Mouse (Mus musculus): ENCODE data around the gene Tbx18. TPM values are rescaled to one million over a fixed set of nuclear protein-coding genes. Genes with fewer than 3 reads are reported as not detected.

Tbx18 gene
- polyA plus RNA-seq, 1 experiment from 2014 or later = 5.4 TPM

- H3K9me3 ChIP-seq (ENCODE audit: control insufficient read depth, low read length) = no peaks in the 10 kb centered on the region
- no peak overlapping the region for H3K27ac ChIP-seq (ENCODE audit: low read depth, low read length)
- ATAC-seq (replicated peaks; ENCODE audit: low FRiP score) = peak; percentile 19; the same call in 1 of the 2 replicates
- H3K9ac ChIP-seq (ENCODE audit: low read length) = peak overlapping the region; percentile 44
- H3K4me3 ChIP-seq (ENCODE audit: low read depth, low read length) = peak overlapping the region; percentile 41
- peak overlapping the region; percentile 80 for H3K4me2 ChIP-seq (ENCODE audit: low read depth, low read length, severe bottlenecking)
- H3K4me1 ChIP-seq (replicated peaks; ENCODE audit: control insufficient read depth, insufficient read depth, low read length) = peaks cover 12% of the 10 kb centered on the region
- peak; percentile 74 for DNase-seq (ENCODE audit: low spot score)
- under 1% methylated on average over 75 of the region's 75 CpGs for WGBS
- no peaks in the 10 kb centered on the region for H3K36me3 ChIP-seq (ENCODE audit: control insufficient read depth, insufficient read depth, low read length)
- peaks cover 49% of the 10 kb centered on the region for H3K27me3 ChIP-seq (ENCODE audit: control insufficient read depth, insufficient read depth, low read length)
Measured at GRCm38 (mm10) chr9:87729316-87730270, 1.5 kb downstream of the Tbx18 start.

- no peak overlapping the region for H3K4me3 ChIP-seq (ENCODE audit: low read depth, low read length)
- no peak for ATAC-seq (replicated peaks; ENCODE audit: low FRiP score)
- H3K9me3 ChIP-seq (ENCODE audit: control insufficient read depth, low read length) = no peaks in the 10 kb centered on the region
- H3K27me3 ChIP-seq (ENCODE audit: control insufficient read depth, insufficient read depth, low read length) = peaks cover 49% of the 10 kb centered on the region
- DNase-seq (ENCODE audit: low spot score) = no peak
- H3K9ac ChIP-seq (ENCODE audit: low read length) = no peak overlapping the region
- H3K27ac ChIP-seq (ENCODE audit: low read depth, low read length) = no peak overlapping the region
- 12% methylated on average over 3 of the region's 3 CpGs for WGBS
- H3K36me3 ChIP-seq (ENCODE audit: control insufficient read depth, insufficient read depth, low read length) = no peaks in the 10 kb centered on the region
- peaks cover 12% of the 10 kb centered on the region for H3K4me1 ChIP-seq (replicated peaks; ENCODE audit: control insufficient read depth, insufficient read depth, low read length)
- no peak overlapping the region for H3K4me2 ChIP-seq (ENCODE audit: low read depth, low read length, severe bottlenecking)
Measured at GRCm38 (mm10) chr9:87728107-87728506, 3.0 kb downstream of the Tbx18 start.

GRCm38 (mm10) chr9:87727155-87727953, 3.7 kb downstream of the Tbx18 start:
- no peak for DNase-seq (ENCODE audit: low spot score)
- no peak overlapping the region for H3K27ac ChIP-seq (ENCODE audit: low read depth, low read length)
- no peak overlapping the region for H3K4me3 ChIP-seq (ENCODE audit: low read depth, low read length)
- ATAC-seq (replicated peaks; ENCODE audit: low FRiP score) = no peak
- H3K36me3 ChIP-seq (ENCODE audit: control insufficient read depth, insufficient read depth, low read length) = no peaks in the 10 kb centered on the region
- peaks cover 43% of the 10 kb centered on the region for H3K27me3 ChIP-seq (ENCODE audit: control insufficient read depth, insufficient read depth, low read length)
- no peak overlapping the region for H3K9ac ChIP-seq (ENCODE audit: low read length)
- no peaks in the 10 kb centered on the region for H3K9me3 ChIP-seq (ENCODE audit: control insufficient read depth, low read length)
- 6% methylated on average over 12 of the region's 12 CpGs for WGBS
- H3K4me2 ChIP-seq (ENCODE audit: low read depth, low read length, severe bottlenecking) = no peak overlapping the region
- peaks cover 12% of the 10 kb centered on the region for H3K4me1 ChIP-seq (replicated peaks; ENCODE audit: control insufficient read depth, insufficient read depth, low read length)

GRCm38 (mm10) chr9:87721793-87722192, 9.3 kb downstream of the Tbx18 start:
- no peak for DNase-seq (ENCODE audit: low spot score)
- no peak overlapping the region for H3K9ac ChIP-seq (ENCODE audit: low read length)
- H3K27me3 ChIP-seq (ENCODE audit: control insufficient read depth, insufficient read depth, low read length) = peaks cover 14% of the 10 kb centered on the region
- 32% methylated on average over 2 of the region's 2 CpGs for WGBS
- no peak overlapping the region for H3K4me3 ChIP-seq (ENCODE audit: low read depth, low read length)
- no peaks in the 10 kb centered on the region for H3K9me3 ChIP-seq (ENCODE audit: control insufficient read depth, low read length)
- no peaks in the 10 kb centered on the region for H3K36me3 ChIP-seq (ENCODE audit: control insufficient read depth, insufficient read depth, low read length)
- H3K4me1 ChIP-seq (replicated peaks; ENCODE audit: control insufficient read depth, insufficient read depth, low read length) = no peaks in the 10 kb centered on the region
- no peak overlapping the region for H3K27ac ChIP-seq (ENCODE audit: low read depth, low read length)
- no peak for ATAC-seq (replicated peaks; ENCODE audit: low FRiP score)
- no peak overlapping the region for H3K4me2 ChIP-seq (ENCODE audit: low read depth, low read length, severe bottlenecking)

- Histone ChIP-seq H3K36me3 (ENCODE audit: control insufficient read depth, insufficient read depth, low read length) (no peaks in the 10 kb centered on the region), H3K4me2 (ENCODE audit: low read depth, low read length, severe bottlenecking) (no peak overlapping the region), H3K9ac (ENCODE audit: low read length) (no peak overlapping the region), H3K27me3 (ENCODE audit: control insufficient read depth, insufficient read depth, low read length) (no peaks in the 10 kb centered on the region), H3K4me1 (replicated peaks; ENCODE audit: control insufficient read depth, insufficient read depth, low read length) (no peaks in the 10 kb centered on the region), H3K9me3 (ENCODE audit: control insufficient read depth, low read length) (no peaks in the 10 kb centered on the region), H3K27ac (ENCODE audit: low read depth, low read length) (no peak overlapping the region), H3K4me3 (ENCODE audit: low read depth, low read length) (no peak overlapping the region)
- DNase-seq (ENCODE audit: low spot score) (no peak), ATAC-seq (replicated peaks; ENCODE audit: low FRiP score) (no peak)
- WGBS = 77% methylated on average over 4 of the region's 4 CpGs
Measured at GRCm38 (mm10) chr9:87710360-87710759, 20.7 kb downstream of the Tbx18 start.

- no peaks in the 10 kb centered on the region for H3K4me1 ChIP-seq (replicated peaks; ENCODE audit: control insufficient read depth, insufficient read depth, low read length)
- no peak overlapping the region for H3K9ac ChIP-seq (ENCODE audit: low read length)
- no peaks in the 10 kb centered on the region for H3K9me3 ChIP-seq (ENCODE audit: control insufficient read depth, low read length)
- no peaks in the 10 kb centered on the region for H3K27me3 ChIP-seq (ENCODE audit: control insufficient read depth, insufficient read depth, low read length)
- ATAC-seq (replicated peaks; ENCODE audit: low FRiP score) = peak; percentile 75; the same call in 1 of the 2 replicates
- H3K36me3 ChIP-seq (ENCODE audit: control insufficient read depth, insufficient read depth, low read length) = no peaks in the 10 kb centered on the region
- no peak overlapping the region for H3K4me3 ChIP-seq (ENCODE audit: low read depth, low read length)
- H3K4me2 ChIP-seq (ENCODE audit: low read depth, low read length, severe bottlenecking) = no peak overlapping the region
- DNase-seq (ENCODE audit: low spot score) = peak; percentile 74
- H3K27ac ChIP-seq (ENCODE audit: low read depth, low read length) = no peak overlapping the region
Measured at GRCm38 (mm10) chr9:87708151-87708550, 22.9 kb downstream of the Tbx18 start.

- ATAC-seq (replicated peaks; ENCODE audit: low FRiP score) (no peak), DNase-seq (ENCODE audit: low spot score) (no peak)
- Histone ChIP-seq H3K4me2 (ENCODE audit: low read depth, low read length, severe bottlenecking) (no peak overlapping the region), H3K27ac (ENCODE audit: low read depth, low read length) (no peak overlapping the region), H3K9me3 (ENCODE audit: control insufficient read depth, low read length) (no peaks in the 10 kb centered on the region), H3K36me3 (ENCODE audit: control insufficient read depth, insufficient read depth, low read length) (no peaks in the 10 kb centered on the region), H3K4me3 (ENCODE audit: low read depth, low read length) (no peak overlapping the region), H3K27me3 (ENCODE audit: control insufficient read depth, insufficient read depth, low read length) (no peaks in the 10 kb centered on the region), H3K4me1 (replicated peaks; ENCODE audit: control insufficient read depth, insufficient read depth, low read length) (no peaks in the 10 kb centered on the region), H3K9ac (ENCODE audit: low read length) (no peak overlapping the region)
- 68% methylated on average over 2 of the region's 2 CpGs for whole genome bisulfite sequencing
Measured at GRCm38 (mm10) chr9:87702267-87702666, 28.8 kb downstream of the Tbx18 start.

GRCm38 (mm10) chr9:87686981-87687380, 44.1 kb downstream of the Tbx18 start:
- no peak overlapping the region for H3K4me2 ChIP-seq (ENCODE audit: low read depth, low read length, severe bottlenecking)
- WGBS = 94% methylated on average over 9 of the region's 9 CpGs
- H3K9me3 ChIP-seq (ENCODE audit: control insufficient read depth, low read length) = no peaks in the 10 kb centered on the region
- H3K27ac ChIP-seq (ENCODE audit: low read depth, low read length) = no peak overlapping the region
- no peak overlapping the region for H3K4me3 ChIP-seq (ENCODE audit: low read depth, low read length)
- H3K9ac ChIP-seq (ENCODE audit: low read length) = no peak overlapping the region
- H3K4me1 ChIP-seq (replicated peaks; ENCODE audit: control insufficient read depth, insufficient read depth, low read length) = no peaks in the 10 kb centered on the region
- no peaks in the 10 kb centered on the region for H3K27me3 ChIP-seq (ENCODE audit: control insufficient read depth, insufficient read depth, low read length)
- no peak for DNase-seq (ENCODE audit: low spot score)
- ATAC-seq (replicated peaks; ENCODE audit: low FRiP score) = no peak
- no peaks in the 10 kb centered on the region for H3K36me3 ChIP-seq (ENCODE audit: control insufficient read depth, insufficient read depth, low read length)
